22 mouse cellular contexts compared by ENCODE assay signal in the genomic region with DNA sequence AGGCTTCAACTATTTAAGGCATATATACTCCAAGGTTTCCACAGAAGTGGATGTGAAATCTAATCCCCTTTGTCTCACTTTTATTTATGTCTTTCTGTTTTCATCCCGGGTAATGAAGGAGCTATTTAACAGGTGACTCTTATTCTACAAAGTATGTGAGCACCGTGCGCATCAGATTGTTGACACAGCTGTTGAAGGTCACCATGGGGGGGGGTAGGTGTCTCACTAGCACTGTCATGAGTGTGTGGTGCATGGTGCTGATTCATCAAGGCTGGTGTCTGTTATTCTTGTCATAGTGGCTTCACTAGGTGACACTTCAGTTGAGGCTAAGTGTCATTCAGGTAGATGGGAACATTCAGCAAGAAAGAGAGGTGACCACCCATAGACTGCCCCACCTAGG.
DNase-seq lines count a peak whose midpoint lies in the region; ATAC-seq and TF ChIP-seq lines count a peak whose summit lies in the region.
"Had no signal": no experiment of that assay in that cellular context is flagged by ENCODE, and none has a peak within 500 bp of the region (broad histone marks: within the 10 kb centered on the region; RNA-seq: fewer than 3 reads in every experiment).

No protein-coding gene starts in this region.

- 26% methylated on average over 3 of the region's 3 CpGs for WGBS in kidney, embryonic 15.5 days
- 68% methylated on average over 3 of the region's 3 CpGs for WGBS in lung, postnatal 0 days
- WGBS in lung, adult 2 months = 66% methylated on average over 3 of the region's 3 CpGs

- H3K9me3 ChIP-seq in kidney, embryonic 15.5 days (replicated peaks) = no peaks in the 10 kb centered on the region
- H3K9me3 ChIP-seq in lung, postnatal 0 days (ENCODE audit: low read length) = no peaks in the 10 kb centered on the region
- H3K9me3 ChIP-seq: embryonic facial prominence, embryonic 13.5 days; embryonic facial prominence, embryonic 15.5 days; forebrain, embryonic 10.5 days; forebrain, embryonic 12.5 days had no signal

- no peak overlapping the region for H3K9ac ChIP-seq in kidney, embryonic 15.5 days
- H3K9ac ChIP-seq in lung, postnatal 0 days (replicated peaks; ENCODE audit: low read depth) = no peak overlapping the region
- H3K9ac ChIP-seq: embryonic facial prominence, embryonic 13.5 days; embryonic facial prominence, embryonic 15.5 days; forebrain, embryonic 12.5 days had no signal

- no peak overlapping the region for H3K27ac ChIP-seq in kidney, embryonic 15.5 days
- H3K27ac ChIP-seq in lung, postnatal 0 days (ENCODE audit: low read length) = 0 out of 2 replicates have a peak overlapping the region, but pooled peaks have one; percentile 32
- H3K27ac ChIP-seq: embryonic facial prominence, embryonic 13.5 days; embryonic facial prominence, embryonic 15.5 days; forebrain, embryonic 10.5 days; forebrain, embryonic 12.5 days had no signal

- no peak for TF ChIP-seq POLR2A in lung, adult 2 months (IDR thresholded peaks at IDR 0.05; ENCODE audit: borderline replicate concordance, extremely low read depth, low read depth, low read length)

- DNase-seq in heart, adult 11 months = peak; percentile 29
- no peak for DNase-seq in heart, adult 18-20 months
- DNase-seq in kidney, adult 8-10 months = no peak
- DNase-seq in lung, postnatal 0 days (ENCODE audit: low spot score) = no peak
- no peak for DNase-seq in lung, adult 2 months
- DNase-seq: adrenal gland, adult 2 months; adrenal gland, postnatal 25 days; cerebellum, adult 11 months; cerebellum, adult 18-20 months; cerebellum, adult 8-10 months; cerebellum, adult 9-11 months; cerebellum, postnatal 14 days; cerebellum, postnatal 36 days; embryo, embryonic 11 days had no signal

- H3K27me3 ChIP-seq in kidney, embryonic 15.5 days = no peaks in the 10 kb centered on the region
- H3K27me3 ChIP-seq in lung, postnatal 0 days (replicated peaks; ENCODE audit: insufficient read depth, low read length) = no peaks in the 10 kb centered on the region
- H3K27me3 ChIP-seq: embryonic facial prominence, embryonic 13.5 days; embryonic facial prominence, embryonic 15.5 days; forebrain, embryonic 12.5 days had no signal

- no peaks in the 10 kb centered on the region for H3K36me3 ChIP-seq in kidney, embryonic 15.5 days
- no peaks in the 10 kb centered on the region for H3K36me3 ChIP-seq in lung, postnatal 0 days (ENCODE audit: insufficient read depth, low read length)
- H3K36me3 ChIP-seq: embryonic facial prominence, embryonic 13.5 days; embryonic facial prominence, embryonic 15.5 days; forebrain, embryonic 10.5 days; forebrain, embryonic 12.5 days had no signal

- H3K4me2 ChIP-seq in kidney, embryonic 15.5 days = no peak overlapping the region
- no peak overlapping the region for H3K4me2 ChIP-seq in lung, postnatal 0 days (replicated peaks; ENCODE audit: low read depth, low read length)
- H3K4me2 ChIP-seq: embryonic facial prominence, embryonic 13.5 days; embryonic facial prominence, embryonic 15.5 days; forebrain, embryonic 12.5 days had no signal

- no peak overlapping the region for H3K4me3 ChIP-seq in kidney, embryonic 15.5 days (replicated peaks)
- H3K4me3 ChIP-seq in lung, postnatal 0 days (ENCODE audit: low read depth, low read length) = no peak overlapping the region
- H3K4me3 ChIP-seq in lung, adult 2 months (replicated peaks; ENCODE audit: extremely low read depth, low read depth, low read length) = no peak overlapping the region
- H3K4me3 ChIP-seq: embryonic facial prominence, embryonic 13.5 days; embryonic facial prominence, embryonic 15.5 days; erythroblast, embryonic 14.5 days; forebrain, embryonic 10.5 days; forebrain, embryonic 12.5 days had no signal

- peak; percentile 60; the same call in 1 of the 2 replicates for ATAC-seq in kidney, embryonic 15.5 days (replicated peaks; ENCODE audit: low FRiP score)
- ATAC-seq in lung, postnatal 0 days = no peak
- ATAC-seq: forebrain, embryonic 14.5 days; forebrain, embryonic 16.5 days had no signal

- TF ChIP-seq EP300 in lung, postnatal 0 days (IDR thresholded peaks at IDR 0.05) = no peak

- no peaks in the 10 kb centered on the region for H3K4me1 ChIP-seq in kidney, embryonic 15.5 days
- no peaks in the 10 kb centered on the region for H3K4me1 ChIP-seq in lung, postnatal 0 days (ENCODE audit: insufficient read depth, low read depth, low read length)
- H3K4me1 ChIP-seq in lung, adult 2 months (ENCODE audit: control insufficient read depth, insufficient read depth, low read length) = no peaks in the 10 kb centered on the region
- H3K4me1 ChIP-seq: embryonic facial prominence, embryonic 15.5 days; forebrain, embryonic 10.5 days; forebrain, embryonic 12.5 days had no signal

- no peak for TF ChIP-seq CTCF in lung, postnatal 0 days (IDR thresholded peaks at IDR 0.05)
- no peak for TF ChIP-seq CTCF in lung, adult 2 months (IDR thresholded peaks at IDR 0.05; ENCODE audit: insufficient read depth, low read length)
